Mouse (Mus musculus): ENCODE data around the gene Olfr97.

The Olfr97 gene

DNA sequence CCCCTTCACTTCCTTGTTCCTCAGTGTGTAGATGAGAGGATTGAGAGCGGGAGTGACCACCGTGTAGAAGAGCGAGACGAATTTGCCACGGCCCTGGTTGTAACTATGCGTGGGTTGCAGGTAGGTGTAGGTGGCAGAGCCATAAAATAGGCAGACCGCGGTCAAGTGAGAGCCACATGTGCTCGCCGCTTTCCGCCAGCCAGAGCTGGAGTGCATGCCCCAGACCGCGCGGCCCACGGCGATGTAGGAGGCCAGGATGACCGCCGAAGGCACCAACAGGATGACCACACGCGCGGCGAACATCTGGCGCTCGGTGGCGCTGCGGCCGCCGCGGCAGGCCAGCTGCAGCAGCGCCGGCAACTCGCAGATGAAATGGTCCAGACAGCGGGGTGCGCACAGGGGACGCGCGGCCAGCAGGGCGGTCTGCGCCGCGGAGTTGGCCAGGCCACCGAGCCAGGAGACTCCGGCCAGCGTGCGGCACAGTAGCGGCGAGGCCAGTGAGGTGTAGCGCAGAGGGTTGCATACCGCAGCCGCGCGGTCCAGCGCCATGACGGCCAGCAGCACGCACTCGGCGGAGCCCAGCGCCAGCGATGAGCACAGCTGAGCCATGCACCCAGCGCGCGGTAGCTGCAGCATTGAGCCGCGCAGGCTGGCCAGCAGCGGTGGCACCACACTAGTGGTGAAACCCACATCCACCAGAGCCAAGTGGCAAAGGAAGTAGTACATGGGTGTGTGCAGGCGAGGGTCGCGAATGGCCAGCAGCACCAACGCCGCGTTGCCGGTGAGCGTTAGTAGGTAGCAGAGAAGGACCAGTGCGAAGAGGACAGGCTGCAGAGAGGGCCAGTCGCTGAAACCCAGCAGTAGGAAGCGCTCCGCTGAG is 40.0 kb downstream of the Olfr97 start:
- DNase-seq (ENCODE audit: low read depth, low spot score) = no peak

- DNase-seq (ENCODE audit: low read depth, low spot score) = peak; percentile 97
Measured at GRCm38 (mm10) chr17:37194782-37195181, 42.3 kb downstream of the Olfr97 start.

GRCm38 (mm10) chr17:37193656-37194055 is 43.5 kb downstream of the Olfr97 start, which contains the start of gene Ubd:
Gene Ubd (plus strand): TSS chr17:37193892.
- DNase-seq (ENCODE audit: low read depth, low spot score) = peak; percentile 51

GRCm38 (mm10) chr17:37193032-37193431 is 44.1 kb downstream of the Olfr97 start:
- peak; percentile 82 for DNase-seq (ENCODE audit: low read depth, low spot score)

- DNase-seq (ENCODE audit: low read depth, low spot score) = peak; percentile 60
Measured at GRCm38 (mm10) chr17:37190711-37191110, 46.4 kb downstream of the Olfr97 start.

GRCm38 (mm10) chr17:37185474-37185873 is 51.7 kb downstream of the Olfr97 start:
- DNase-seq (ENCODE audit: low read depth, low spot score) = peak; percentile 56

Measured in 3T3-L1 (cell line).